Mouse (Mus musculus): ENCODE data around the gene Cdca8.

Cdca8 gene

DNA sequence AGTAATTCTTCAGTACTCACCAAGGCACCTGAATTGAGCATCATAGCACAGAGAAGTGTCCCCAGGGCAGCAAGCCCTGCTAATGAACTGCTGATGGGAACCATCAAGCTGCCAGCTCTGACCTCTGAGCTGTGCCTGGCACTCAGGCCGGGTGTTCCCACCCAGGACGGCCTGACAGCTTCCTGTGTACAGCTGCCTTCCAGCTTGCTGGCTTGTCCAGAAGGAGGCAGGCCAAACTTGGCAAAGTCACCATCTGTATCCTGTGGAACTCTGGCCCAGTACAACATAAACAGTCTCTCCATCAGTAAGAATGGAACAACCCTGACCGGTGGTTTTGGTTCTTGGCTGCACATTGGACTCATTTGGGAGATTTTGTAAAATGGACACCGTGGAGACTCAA, 14.4 kb upstream of the Cdca8 start:
- DNase-seq (ENCODE audit: low read depth, low spot score): no peak

DNA sequence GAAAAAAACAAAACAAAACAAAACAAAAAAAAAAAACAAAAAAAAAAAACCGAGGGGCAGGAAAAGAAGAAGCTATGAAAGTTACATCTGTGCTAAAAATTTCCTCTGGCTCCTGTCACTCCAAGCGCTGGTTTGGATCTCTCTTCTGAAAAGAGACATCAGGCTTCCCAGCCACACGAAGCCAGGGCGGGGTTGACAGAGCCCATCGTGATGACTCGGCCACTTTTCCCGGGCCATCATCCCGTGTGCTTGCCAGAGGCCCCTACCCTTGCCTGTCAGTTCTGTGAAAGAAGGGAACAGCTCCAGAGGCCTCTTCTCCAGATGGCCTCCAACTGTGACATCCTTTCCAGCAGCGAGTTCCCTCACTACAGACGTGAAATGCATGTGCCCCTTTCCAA, 11.9 kb upstream of the Cdca8 start:
- DNase-seq (ENCODE audit: low read depth, low spot score): no peak

DNA sequence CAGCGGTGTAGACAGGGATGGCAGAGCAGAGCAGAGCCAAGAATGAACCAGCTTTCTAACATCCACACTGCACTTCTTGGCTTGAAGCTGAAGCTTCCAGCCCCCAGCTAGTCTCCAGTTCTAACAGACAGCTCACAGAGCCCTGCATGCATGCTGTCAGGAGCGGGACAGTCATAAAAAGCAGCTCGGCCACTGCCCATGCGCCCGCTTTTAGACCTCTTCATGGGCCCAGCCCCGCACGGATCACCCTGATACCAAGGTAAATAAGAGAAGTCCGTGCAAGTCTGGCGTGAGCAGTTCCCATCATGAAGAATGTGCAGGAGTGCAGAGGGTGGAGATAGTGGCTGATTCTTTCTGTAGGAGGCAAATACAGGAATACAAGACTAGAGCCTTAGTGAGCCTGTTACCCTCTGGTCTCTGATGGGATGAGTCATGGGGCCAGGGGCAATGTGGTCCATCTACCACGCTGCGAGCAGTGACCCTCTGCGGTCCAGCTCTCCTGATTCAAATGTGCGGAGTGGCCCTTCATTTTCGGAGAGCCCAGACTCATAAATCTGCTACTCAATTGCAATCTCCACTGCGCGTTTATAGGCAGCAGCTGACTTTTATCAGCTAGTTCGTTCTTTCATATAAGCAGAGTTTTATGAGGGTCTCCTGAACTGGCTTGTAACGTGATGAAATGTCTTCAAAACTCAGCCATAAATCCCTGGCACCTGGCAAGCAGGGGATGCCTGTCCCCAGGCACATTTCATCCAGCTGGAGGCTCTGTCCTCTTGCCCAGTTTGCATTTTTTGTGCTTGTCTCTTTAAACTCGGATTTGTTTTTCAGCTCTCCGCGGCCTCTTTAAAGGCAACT, 11.3 kb upstream of the Cdca8 start:
- DNase-seq (ENCODE audit: low read depth, low spot score): no peak

DNA sequence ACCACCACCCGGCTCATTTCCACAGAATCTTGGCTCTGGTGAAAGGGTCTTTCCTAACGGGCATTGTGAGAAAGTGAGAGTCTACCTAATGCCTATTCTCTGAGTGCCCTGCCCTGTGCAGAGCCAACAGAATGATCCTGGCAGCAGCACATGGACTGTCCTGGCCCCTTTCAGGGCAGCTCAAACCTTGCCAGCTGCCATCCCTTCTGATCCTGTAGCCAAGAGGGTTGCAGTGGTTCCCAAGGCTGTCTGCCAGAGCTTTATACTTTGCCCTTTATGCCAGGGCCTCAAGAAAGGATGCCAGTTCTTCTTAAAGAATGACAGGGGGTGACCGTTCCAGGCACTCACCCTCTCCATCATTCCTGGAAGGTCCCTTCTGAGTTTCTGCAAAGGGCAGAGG, 10.4 kb upstream of the Cdca8 start:
- no peak for DNase-seq (ENCODE audit: low read depth, low spot score)

DNA sequence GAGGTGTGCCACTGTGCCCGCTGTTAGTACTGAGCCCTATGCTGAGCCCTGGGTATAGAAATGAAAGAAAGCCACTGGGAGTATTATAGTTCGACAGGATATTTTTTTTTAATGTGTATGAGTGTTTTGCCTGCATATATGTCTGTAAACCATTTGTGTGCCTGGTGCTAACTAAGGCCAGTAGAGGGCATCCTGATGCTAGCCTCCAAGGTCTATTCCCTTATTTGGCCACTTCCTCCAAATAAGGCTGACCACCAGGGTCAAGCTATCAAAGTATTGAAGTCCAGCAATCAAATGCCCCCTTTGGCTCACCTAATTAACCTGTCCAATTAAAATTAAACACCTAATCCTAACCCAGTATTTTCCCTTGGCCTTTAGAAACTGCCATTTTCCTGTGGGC, 5.8 kb upstream of the Cdca8 start:
- DNase-seq (ENCODE audit: low read depth, low spot score): peak; percentile 17

DNA sequence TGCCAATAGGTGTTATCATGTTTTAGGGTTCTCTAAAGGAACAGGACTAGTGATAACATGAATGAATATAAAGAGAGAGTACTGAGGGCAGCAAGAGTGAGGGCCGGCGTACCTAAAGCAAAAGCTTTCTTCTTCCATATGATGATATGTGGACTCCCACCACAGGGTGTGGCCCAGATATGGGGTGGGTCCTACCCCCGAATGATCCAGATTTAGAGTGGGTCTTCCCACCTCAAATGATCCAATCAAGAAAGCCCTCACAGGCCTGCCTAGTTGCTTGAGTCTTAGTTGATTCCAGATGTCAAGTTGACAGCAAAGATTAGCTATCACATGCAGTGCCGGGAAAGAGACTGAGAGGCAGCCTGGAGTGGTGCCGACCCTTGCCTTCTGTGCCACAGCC, 4.7 kb upstream of the Cdca8 start:
- DNase-seq (ENCODE audit: low read depth, low spot score): no peak

DNA sequence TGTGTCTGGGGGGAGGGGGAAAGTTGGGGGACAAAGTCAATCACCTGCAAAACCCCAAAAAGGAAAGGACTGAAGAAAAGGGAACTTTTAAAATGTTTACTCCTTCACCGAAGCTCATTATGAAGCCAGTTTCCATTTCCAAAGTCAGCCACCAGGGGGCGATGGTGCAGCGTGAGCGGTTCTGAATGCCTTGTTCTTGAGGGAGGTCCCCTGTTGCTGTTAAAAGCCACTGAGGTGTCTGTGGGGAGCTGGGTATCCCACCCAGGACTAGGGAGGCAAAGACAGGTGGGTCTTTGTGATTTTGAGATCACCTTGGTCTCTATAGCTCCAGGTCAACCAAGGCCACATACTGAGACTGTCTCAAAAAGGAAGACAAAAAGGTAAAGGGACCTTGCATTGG, 3.9 kb upstream of the Cdca8 start:
- peak; percentile 77 for DNase-seq (ENCODE audit: low read depth, low spot score)

DNA sequence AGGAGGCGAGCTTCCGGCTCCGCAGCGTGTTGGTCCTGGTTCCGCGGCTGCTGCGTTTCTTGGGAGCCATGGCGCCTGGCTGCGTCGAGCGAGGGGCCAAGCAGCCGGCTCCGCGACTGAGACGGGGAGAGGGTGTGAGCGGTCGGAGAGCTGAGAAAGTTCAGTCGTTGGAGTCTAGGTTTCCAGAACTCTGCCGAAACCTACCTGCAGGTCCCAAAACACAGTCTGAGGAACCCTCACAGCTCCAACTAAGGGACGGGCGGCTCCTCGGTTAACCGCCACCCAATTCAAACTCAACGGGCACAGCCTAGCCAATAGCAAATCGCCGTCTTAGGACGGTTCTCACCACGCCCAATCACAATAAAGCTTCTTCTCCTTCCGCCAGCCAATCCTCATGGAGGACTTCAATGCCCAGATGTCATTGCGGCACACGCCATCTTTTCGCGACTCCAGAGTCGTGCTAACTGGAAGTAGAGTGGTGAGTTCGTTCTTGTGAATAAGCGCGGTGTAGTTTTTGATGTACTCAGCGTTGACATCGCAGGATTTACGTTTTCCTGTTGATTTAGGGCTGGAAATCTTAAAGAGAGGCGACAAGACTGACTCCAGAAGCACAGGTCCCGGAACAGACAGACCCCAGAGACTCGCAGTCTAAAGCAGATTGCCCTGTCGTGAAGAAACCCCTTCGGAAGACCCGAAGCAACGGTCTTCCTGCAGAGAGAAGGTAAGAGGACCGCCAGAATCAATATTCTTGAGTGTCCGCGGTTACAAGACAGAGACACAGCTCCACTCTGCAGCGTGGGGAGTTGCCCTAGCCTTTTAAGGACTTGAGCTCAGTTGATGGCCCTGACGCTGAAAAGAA, 2.3 kb downstream of the Cdca8 start, which contains the start of gene 9930104L06Rik:
TSS of gene 9930104L06Rik (plus strand) at position 436 of the 859 bp plus-strand sequence.
- DNase-seq (ENCODE audit: low read depth, low spot score): peak; percentile 100

DNA sequence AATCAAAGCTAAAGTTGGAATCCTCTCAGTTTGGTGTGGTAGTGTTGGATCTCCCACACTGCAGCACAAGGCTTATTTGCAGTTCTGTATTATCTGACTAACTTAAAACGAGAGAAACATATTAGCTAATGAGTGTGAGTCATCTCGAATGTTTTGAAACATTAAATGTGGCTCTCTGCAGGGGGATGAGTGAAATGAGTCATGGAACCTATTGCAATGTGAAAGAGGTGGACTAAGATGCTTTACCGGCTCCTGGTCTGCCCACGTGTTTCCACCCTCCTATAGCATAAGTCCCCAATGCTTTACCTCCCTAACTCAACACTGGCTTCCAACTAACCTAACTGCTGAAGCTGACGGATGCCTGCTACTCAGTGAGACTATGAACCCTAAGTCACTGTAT, 11.0 kb downstream of the Cdca8 start:
- DNase-seq (ENCODE audit: low read depth, low spot score): peak; percentile 46

DNA sequence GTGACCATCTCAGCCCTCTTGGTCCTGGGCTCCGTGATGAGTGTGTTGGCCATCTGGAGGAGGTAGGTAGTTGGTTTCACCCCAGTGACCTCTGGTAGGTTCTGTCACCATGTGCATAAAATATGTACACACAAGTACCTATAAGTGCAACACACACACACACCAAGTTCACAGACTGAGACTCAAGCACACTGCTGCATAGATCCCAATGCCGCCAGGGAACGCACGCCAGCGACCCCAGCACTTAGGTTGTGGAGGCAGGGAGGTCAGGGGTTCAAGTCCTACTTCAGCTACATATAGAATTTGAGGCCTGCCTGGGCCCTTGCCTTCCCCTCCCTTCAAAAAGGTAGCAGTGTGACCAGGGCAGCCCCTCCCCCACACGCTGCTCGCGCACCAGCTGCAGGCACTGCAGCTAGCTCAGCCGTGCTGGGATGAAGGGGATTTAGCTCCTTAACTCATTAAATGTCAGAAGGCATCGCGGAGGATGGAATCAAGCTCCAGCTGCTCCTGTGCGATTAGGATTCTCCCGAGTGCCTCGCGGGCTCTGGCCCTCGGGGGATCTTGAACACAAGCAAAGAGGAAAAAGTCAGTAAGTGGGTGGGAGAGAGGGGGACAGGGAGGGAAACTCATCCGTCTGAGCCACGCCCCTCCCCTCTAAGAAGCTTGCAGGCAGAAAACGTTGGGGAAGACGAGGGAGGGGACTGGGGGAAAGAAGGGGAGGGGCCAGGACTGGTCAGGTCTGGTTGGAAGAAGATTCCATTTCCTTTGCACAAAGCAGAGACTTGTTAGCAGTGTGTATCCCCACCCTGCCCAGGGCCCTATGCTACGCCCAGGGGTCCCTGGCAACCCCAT, 32.9 kb downstream of the Cdca8 start:
- DNase-seq (ENCODE audit: low read depth, low spot score): peak; percentile 66

DNA sequence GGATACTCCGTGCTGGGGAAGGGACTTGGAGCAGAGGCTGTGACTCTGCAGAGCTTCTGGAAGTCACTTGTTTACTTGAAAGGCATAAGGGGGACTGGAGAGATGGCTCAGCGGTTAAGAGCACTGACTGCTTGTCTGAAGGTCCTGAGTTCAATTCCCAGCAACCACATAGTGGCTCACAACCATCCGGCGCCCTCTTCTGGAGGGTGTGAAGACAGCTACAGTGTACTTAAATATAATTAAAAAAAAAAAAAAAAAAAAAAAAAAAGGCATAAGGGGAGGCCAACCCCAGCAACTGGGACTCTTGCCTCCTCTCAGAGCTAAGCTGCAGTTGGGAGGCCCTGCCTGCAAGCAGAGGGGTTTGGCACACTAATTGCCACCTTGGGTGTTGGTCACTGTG, 33.7 kb downstream of the Cdca8 start:
- no peak for DNase-seq (ENCODE audit: low read depth, low spot score)

DNA sequence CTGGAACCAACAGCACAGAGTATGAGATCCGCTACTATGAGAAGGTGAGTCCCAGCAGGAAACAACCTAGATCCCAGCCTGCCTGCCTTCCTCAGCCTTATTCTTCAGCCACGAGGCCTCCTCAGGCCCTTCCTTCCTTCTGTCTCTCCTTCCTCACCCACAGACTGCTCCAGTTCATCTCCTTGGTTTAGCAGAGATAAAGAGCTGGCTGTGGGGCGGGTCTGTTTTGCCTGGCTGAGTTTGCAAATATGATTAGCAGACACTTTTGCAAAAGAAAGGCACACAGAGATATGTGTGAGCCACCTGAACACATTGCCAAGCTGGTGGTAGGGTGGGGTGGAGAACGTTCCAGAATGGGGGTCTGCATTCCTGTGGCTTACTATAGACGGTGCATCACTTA, 39.2 kb downstream of the Cdca8 start:
- DNase-seq (ENCODE audit: low read depth, low spot score): no peak

DNA sequence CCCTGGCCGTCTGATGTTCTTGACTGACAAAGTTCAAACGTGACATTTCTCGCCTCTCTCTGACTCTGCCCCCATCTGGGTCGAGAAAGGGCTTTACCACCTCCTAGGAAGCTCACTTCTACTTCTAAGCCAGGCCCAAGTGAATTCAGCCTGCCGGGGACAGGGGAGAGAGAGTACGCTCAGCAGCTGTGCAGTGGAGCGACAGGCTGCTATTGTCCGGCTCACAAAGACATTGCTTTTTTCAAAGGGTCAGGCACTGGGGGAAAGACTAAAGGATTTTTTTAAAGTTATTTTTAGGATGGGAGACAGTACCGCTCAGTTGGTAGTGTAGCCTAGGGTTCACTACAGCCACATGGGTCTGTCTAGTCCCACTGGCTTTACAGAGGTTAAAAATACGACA, 40.7 kb downstream of the Cdca8 start:
- peak; percentile 47 for DNase-seq (ENCODE audit: low read depth, low spot score)

DNA sequence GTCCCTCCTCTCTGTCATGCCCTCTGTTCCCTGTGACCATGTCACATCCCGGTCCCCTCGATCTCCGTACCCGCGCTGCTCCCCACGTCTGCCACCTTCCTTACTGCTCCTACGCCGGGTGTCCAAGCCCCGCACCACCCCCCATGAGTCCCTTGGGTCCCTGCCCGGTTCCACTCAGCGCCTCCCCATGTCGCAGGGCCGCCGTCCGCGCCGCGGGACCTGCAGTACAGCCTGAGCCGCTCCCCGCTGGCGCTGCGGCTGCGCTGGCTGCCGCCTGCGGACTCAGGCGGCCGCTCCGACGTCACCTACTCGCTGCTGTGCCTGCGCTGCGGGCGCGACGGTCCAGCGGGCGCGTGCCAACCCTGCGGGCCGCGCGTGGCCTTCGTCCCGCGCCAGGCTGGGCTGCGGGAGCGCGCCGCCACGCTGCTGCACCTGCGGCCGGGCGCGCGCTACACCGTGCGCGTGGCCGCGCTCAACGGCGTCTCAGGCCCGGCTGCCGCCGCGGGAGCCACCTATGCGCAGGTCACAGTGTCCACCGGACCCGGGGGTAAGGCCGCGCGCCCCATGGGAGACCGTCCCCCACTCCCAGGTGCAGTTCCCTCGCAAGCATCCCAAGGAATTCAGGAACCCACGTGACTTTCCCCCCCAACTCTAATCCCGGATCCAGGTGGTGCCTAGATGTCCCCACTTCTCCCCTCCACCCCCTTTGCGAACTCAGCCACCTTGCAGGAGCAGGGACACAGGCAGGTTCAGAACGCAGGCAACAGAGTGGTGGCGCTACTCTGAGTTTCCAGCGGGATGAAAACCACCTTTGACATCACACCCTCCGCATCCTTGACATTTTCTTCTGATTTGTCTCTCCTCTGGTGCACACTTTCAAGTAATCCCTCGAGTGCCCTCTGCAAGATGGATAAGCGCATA, 44.3 kb downstream of the Cdca8 start:
- DNase-seq (ENCODE audit: low read depth, low spot score): peak; percentile 93

DNA sequence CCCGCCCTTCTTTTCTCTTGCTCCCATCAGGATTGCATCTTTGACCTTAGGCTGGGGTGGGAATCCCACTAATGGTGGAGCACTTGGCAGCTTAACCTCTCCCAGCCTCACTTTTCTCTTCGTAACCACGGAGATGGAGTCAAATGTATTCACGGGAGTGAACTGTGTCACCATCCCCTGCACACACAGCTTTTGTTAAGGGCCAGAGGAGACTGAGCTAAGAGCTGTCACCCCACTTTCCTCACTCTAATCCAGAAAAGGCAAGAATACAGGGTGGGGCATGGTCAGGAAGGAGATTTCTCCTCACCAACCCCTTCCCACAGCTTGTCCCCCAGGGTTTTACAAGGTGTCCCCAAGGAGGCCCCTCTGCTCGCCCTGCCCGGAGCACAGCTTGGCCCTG, 45.3 kb downstream of the Cdca8 start:
- DNase-seq (ENCODE audit: low read depth, low spot score): peak; percentile 31

DNA sequence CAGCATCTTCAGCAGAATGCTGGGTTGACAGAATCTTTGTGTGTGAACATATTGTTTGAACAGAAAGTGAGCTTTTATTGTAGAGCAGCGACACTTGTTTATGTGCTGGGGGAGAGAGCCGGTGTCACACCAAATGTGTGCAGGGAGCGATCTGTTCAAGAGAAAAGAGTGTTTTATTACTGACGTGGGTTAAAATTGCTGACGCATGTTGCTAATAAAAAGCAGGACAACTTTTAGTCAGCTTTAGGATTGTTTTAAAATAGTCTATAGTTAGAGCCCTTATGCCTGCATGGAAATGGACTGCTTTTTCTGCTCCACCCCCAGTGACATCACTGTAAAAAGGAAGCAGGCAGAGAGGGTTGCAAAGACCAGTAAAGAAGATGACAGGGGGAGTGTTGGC, 48.3 kb downstream of the Cdca8 start:
- DNase-seq (ENCODE audit: low read depth, low spot score): peak; percentile 71

DNA sequence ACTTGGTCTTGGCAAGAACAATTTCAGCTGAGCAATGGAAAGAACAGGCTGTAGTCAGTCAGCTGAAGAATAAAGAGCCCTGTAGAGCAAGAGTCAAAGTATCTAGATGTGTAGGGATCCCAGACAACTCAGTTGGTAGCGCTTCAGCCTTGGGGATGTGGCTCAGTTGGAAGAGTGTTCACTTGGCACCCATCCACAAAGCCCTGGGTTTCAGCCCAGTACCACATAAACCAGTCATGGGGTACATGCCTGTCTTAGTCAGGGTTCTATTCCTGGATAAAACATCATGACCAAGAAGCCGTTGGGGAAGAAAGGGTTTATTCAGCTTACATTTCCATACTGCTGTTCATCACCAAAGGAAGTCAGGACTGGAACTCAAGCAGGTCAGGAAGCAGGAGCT, 49.2 kb downstream of the Cdca8 start:
- DNase-seq (ENCODE audit: low read depth, low spot score): peak; percentile 53

DNA sequence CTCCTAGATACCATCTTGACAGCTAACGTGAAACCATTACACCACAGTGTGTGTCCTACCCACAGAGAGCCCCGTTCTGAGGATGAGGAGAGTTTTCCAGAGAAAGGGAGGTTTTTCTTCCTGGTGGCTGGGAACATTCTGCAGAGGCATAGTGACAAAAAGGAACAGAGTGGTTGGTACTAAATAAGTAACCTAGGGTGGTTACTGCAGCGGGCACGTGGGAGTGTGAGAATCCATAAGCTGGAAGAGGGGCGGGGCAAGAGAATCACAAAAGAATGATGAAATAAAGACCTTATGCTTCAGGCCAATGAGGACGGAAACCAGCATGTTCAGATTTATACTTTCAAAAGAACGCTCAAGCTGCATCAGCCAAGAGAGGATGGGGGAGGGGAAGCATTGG, 50.4 kb downstream of the Cdca8 start:
- DNase-seq (ENCODE audit: low read depth, low spot score): peak; percentile 73

DNA sequence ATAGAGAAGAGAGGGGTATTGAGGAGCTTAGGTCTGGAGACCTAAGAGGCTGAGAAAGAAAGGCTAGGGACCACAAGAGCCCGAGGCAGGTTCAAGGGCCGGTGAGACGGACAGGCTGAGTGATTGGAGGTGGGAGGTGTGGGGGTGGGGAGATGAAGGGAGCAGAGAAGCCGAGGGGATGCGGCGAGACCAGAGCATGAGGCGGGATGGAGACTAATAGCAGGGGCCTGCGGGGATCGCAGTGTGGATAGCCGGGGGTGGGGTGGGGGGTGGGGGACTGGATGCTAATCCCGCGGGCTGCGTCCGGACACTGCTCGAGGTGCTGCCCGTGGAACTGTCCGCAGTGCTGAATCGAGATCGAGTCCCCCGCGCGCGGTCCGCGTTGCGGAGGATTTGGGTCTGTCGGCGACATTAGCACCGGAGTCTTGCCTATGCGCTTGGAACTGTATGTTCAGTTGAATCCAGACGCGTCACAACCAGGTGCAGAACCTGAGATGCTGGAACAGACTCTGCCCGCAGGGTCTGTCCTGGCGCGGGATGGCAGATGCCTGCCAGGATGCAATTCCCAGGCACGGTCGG, 56.9 kb downstream of the Cdca8 start:
- DNase-seq (ENCODE audit: low read depth, low spot score): peak; percentile 50

DNA sequence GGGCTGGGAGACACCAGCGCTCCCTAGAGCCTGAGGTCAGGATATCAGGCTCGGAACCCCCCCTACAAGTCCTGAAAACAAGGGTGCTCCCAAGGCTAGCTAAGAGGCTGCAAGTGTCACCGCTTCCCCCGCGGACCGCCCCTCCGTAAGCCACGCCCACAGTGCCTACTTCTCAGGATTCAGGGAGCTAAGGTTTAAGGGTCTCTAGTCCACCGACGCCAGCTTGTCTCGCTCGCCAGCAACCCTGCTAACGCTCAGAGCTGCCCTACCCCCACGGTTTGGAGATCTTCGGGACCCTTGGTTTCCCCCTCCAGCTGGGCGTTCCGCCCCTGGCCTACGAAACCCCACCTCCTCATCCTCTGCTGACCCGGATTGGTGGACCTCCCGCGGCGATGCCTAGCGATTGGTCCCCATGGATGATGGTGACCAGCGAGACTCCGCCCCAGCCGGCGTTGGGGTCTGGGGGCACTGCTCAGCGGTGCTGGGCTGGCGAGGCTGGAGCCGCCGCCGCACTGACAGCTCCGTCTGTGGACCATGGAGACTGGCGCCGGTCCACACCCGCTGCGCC, 57.7 kb downstream of the Cdca8 start:
- DNase-seq (ENCODE audit: low read depth, low spot score): peak; percentile 91

Measured in brain, adult 2 months (tissue).